Mouse (Mus musculus) liver (tissue): Measurements from ENCODE around the gene Fhod1.

Source experiments
- DNase-seq: peaks from one replicate; pipeline ENCODE4 v3.0.0-alpha.2; 2020; ENCODE audit warnings: mixed read lengths

The Fhod1 gene

GRCm38 (mm10) chr8:105347428-105348221 is at the start of gene Fhod1:
Fhod1 (minus strand) TSS chr8:105347953.
- DNase-seq: peak; percentile 96

DNA sequence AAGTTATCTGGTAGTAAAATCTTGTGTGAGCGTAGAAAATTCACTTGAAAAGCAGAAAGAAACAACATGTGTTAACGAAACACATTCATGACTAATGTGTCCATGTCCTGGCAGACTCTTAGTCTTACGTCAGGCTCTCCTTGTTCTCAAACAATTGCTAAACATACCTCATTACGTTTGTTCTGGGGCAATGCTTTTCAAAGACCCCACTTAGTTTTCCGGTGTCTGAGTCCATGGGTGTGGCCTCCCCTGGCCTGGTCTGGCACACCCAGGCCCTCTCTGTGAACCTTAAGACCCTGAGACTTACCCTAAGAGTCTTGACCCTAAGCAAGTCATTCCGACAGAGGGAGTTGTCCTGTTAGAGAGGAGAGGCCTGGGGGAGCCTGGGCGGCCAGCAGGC is 46.2 kb upstream of the Fhod1 start:
- DNase-seq: no peak

DNA sequence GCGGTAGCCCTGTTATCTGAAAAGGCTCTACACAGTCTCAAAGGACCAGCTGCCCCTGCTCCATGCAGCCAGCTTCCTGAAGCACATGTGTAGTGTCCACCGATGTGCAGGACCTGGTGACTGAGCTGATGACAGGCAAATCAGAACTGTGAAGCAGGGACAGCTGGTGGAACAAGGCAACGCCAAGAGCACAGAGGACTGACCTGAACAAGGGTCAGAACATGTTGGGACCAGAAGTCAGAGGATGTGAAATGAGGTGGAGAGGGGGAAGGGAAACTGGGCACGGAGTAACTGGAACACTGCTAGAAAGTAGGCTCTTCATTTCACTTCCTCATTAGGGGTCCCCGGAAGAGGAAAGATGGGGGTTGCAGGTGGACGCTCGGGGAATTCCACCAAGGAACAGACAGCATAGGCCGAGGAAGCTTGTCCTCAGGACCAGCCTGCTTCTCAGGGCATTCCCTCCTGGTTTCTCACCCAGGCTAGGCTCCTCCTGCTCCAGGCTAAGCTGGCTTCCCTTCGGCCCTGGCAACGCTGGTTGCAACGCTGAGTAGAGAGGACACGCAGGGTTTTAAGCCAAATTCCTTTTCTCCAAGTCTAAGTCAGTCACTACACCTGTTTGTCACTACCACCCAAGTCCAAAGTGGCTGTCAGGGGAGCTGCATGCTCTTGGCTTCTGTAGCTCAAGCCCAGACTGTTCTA is 45.5 kb upstream of the Fhod1 start:
- no peak for DNase-seq

DNA sequence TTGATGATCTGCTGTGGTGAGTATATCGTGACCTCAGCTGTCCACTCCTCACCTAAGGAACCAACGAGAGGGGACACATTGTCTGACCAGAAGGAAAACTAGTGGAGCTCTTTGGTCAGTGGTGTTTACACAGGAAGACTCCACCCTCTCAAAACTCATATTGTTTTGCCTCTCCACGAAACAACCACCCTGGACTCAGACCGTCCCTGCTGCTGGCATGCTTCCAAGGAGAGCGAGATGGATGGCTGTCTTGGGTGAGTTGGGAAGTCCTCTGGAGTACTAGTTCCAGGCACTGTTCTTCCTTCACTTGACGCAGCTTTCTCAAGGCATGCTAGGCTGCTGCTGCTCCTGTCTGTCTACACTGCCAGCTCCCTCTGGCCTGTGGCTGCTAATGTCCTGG is 41.3 kb upstream of the Fhod1 start:
- DNase-seq: no peak

DNA sequence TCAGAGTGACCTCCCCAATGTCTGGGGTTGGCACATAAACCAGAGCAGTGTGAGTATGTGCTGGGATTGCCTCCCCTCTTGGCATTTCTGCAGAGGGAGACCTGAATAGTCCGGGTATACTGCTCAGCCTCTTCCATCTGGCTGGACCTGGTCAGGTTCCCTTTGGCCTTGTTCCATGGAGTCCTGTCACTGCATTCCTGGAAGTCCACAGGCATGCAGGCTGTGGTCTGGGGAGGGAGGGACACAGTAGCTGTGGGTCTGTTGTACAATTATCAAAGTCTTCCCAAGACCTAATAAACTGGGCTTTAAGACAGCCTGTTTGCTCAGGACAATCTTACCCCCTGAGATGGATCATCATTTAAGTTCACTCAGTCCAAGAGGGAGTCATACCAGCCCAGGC is 39.4 kb upstream of the Fhod1 start:
- DNase-seq: no peak

DNA sequence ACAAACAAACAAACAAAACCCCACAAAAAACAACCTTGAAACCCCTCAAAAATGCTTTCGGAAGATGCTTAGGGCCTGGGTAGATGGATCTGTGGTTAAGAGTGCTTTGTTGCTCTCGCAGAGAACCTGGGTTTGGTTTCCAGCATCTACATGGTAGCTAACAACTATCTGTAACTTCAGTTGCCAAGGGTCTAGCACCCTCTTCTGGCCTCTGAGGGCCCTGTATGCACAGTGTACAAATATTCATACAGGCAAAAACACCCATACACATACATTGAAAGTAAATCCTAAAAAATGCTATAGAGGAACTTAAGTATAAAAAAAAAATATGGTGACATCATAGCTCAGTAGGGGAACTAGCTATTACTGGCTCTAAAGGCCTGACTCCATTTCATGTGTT is 36.3 kb upstream of the Fhod1 start:
- no peak for DNase-seq

DNA sequence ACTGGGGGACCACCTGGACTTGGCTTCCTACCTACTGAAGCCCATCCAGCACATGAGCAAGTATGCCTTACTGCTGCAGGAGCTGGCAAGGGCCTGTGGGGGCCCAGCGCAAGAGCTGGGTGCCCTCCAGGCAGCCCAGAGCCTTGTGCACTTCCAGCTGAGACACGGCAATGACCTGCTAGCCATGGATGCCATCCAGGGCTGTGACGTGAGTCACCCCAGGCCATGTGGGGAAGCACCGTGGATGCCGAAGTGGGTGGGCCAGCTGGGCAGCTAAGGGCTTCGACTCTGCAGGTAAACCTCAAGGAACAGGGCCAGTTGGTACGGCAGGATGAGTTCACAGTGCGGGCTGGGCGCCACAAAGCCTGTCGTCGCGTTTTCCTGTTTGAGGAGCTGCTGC is 32.6 kb upstream of the Fhod1 start:
- no peak for DNase-seq

DNA sequence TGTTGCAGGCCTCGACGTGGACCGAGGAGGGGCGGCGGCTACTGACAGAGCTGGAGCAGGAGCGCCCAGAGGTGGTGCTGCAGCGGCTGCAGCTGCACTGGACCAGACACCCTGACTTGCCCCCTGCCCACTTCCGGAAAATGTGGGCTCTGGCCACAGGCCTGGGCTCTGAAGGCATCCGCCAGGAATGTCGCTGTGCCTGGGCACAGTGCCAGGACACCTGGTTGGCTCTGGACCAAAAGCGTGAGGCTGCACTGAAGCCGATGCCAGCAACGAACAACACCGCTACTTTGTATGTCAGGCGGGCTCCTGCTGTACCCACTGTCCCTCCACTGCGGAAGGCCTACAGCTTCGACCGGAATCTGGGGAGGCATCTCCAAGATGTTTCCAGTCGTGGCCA is 30.9 kb upstream of the Fhod1 start:
- no peak for DNase-seq

- DNase-seq: peak; percentile 60
Observed at GRCm38 (mm10) chr8:105374513-105374966, 26.8 kb upstream of the Fhod1 start.

DNA sequence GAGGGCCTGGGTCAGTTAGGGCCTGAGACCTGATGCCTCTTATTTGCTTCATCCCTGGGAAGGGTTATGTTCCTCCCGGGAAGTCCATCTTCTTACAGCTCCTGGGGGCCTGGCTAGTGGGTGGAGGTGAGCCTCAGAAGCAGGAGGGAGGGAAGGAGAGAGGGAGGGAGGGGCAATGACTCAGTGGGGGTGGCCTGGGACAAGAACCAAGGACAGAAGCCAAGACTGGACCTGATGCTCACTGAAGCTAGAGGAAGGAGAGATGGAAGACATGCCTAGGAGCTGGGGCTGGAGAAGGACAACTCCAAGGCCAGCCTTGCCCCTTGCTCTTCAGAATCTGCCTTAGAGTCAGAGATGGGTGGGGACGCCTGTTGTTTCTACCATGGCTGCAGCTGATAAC is 25.3 kb upstream of the Fhod1 start, which contains the start of gene Plekhg4:
Plekhg4 (plus strand) TSS at position 243 of the 400 bp plus-strand sequence.
- DNase-seq: no peak

DNA sequence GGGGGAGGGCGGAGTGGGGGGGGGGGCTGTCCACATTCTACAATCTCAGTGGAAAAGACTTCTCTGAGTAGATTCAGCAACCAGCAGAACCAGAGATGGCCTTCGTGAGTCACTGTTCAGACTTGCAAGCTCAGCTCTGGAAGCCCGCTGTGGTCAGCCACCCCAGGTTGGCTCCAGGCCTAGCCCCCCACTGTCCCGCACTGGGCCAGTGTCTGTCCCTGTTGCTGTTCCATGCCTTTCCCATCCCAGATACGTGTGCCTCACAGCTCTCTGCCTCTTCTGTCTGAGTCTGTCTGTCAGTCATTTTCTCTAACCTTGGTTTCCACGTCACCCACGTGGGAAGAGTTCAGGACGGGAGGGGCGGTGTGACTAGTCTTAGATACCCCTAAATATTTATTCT is 24.7 kb upstream of the Fhod1 start:
- DNase-seq: no peak

DNA sequence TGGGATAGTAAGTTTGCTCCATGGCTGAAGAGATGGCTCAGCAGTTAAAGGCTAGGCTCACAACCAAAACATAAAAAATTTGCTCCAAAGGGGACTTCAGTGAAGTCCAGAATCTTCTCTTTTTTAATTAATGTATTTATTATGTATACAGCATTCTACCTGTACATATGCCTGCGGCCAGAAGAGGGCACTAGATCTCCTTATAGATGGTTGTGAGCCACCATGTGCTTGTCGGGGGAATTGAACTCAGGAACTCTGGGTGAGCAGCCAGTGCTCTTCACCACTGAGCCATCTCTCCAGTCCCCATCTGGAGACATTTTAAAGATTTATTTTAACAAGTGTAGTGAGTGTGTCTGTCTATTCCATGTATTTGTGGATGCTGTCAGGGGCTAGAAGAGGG is 19.4 kb upstream of the Fhod1 start:
- no peak for DNase-seq

DNA sequence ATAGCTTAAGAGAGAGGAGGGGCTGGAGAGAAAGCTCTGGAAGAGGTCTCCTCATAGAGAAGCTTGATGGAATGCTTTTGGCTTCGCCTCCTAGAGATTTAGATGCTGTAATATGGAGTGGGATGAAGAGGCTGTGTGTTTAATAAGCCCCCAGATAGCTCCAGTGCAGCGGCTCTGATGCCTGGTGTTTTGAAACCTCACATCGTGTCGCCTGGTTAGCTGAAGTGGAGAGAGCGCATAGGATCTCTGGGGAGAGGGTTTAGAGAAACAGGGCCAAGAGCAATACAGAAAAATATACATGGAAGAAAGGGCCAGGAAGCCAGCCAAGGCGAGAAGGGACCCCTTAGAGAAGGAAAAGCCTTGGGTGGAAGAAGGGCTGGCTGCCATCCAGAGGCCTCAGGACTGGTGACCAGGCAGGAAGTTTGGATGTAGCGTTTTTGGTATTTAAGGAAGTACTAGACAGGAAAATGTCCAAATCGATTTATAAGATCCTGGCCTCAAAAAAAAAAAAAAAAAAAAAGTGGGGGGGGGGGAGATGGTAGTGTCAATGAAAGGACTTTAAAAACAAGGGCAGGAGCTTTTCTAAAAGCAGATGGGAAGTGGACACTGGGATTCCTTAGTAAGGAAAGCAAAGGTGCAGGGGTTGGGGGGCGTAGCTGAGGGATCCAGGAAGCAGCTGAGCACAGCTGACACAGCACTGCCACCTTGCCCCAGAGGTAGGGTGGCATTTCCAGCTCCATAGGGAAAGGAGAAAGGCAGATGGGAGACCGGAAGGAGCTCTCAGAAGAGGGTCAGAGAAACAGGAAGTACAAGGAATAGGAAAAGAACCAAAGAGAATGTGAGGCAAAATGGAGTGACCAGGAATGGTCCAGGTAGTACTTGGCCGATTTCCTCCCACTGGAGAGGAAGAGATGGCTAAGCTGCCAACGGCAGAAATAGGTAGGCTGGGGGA is 14.3 kb upstream of the Fhod1 start:
- DNase-seq: no peak

DNA sequence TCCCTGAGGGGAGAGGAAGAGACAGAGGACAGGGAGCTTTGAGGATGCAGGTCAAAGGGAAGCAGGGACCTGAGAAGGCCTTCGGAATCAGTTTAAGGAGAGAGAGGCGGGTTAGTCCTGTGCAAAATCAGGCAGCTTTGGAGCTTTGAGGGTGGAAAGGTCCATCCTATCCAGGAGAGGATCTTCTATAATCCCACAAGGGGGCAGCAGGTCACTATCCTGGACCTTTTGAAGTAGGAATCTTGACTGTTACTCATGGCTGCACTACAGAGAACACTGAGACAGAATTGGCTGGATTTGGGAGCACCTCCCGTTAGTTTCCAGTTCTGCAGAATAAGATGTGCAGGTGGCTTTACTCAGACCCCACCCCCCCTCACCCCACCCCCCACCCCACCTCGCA is 11.9 kb upstream of the Fhod1 start:
- DNase-seq: no peak

DNA sequence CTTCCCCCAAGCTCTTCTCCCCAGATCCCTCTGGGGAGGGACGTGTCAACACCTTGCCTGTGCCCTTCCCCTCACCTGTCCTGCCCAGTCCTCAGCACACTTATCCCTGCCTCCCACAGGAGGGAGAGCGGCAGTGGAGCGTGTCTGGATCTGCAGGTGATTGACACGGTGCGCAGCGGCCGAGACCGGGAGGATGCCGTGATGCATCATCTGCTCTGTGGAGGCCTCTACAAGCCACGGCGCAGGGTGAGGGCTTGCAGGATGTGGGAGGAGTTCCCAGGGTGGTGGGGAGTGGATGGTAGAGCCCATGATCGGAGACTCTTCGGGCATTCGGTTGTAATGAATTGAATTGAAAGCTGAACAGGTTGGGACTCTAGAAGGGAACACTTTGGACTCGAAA is 11.5 kb upstream of the Fhod1 start:
- no peak for DNase-seq

DNA sequence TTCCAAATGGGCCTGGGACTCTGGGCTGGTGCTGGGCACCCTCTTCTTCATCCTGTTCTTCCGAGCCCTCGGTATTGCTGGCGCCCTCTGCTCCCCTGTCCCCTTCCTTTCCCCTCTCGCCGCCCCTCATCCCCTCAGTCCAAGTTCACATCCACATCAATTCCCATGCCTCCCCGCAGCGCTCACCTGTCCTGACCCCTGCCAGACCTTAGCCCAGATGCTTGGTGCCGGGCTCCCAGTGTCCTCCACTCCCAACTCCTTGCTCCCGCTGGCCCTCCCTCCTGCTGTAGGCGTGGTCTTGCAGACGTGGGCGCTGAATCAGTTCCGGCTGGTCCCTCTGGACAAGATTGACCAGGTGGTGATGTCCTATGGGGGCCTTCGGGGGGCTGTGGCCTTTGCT is 8.9 kb upstream of the Fhod1 start:
- DNase-seq: no peak

DNA sequence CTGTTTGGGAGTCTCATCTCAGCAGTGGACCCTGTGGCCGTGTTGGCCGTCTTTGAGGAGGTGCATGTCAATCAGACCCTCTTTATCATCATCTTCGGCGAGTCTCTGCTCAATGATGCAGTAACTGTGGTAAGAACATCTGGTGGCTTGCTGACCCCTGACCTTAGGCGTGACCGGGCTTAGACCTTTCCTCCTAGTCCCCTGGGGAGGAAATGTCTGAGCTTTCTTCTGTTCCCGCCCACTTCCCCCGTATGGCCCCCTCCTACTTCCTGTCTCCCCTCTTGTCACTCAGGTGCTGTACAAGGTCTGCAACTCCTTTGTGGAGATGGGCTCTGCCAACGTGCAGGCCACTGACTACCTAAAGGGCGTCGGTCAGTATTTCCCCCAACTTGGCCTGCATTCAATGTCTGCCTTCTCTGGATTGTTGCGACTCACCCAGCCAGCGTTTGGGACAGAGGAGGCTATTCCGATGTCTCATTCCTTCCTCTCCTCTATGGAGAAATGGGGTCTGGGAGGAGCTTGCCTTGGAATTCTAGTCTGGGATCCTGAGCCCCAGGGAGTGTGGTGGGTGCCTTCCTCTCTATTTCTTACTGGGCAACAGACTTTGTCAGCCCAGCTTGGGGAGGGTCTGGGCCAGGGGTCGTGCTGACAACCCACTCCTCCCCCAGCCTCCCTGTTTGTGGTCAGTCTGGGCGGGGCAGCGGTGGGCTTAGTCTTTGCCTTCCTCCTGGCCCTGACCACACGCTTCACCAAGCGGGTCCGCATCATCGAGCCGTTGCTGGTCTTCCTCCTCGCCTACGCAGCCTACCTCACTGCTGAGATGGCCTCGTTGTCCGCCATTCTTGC is 7.6 kb upstream of the Fhod1 start:
- DNase-seq: no peak

- no peak for DNase-seq
Observed at GRCm38 (mm10) chr8:105354549-105354948, 6.8 kb upstream of the Fhod1 start.

- DNase-seq: no peak
Observed at GRCm38 (mm10) chr8:105353583-105354135, 5.9 kb upstream of the Fhod1 start.

DNA sequence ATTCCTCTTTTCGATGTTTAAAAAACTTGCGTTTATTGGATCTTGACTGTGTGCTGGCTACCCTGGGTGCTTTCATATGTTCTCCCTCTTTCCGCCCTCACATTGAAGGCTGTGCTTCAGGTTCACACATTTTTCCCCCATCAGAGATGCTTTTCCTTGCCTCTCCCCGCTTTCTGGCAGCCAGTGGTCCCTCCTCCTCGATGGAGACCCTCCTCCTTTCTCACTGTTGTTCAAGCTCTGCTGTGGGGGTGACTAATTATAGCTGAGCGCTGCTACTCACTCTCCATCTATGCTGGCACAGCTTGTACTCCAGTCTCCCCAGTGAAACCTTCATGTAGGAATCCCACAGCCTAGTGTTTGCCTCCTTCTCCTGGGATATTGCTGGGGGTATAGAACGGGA is 2.4 kb upstream of the Fhod1 start:
- no peak for DNase-seq

GRCm38 (mm10) chr8:105349096-105349771 is 1.5 kb upstream of the Fhod1 start:
- no peak for DNase-seq
